Mouse (Mus musculus) adrenal gland, adult 2 months (tissue): ENCODE data around the gene Spata1. TPM values are rescaled to one million over a fixed set of nuclear protein-coding genes. Genes with fewer than 3 reads are reported as not detected.
A peak's percentile ranks its signal among the peaks of the same experiment; 100 is the strongest.
"Not testable (repeated sequence)": the region's sequence is repeated elsewhere in the genome, so short reads cannot be mapped to it uniquely, and the experiment has no call there.

Experiments used
- DNase-seq: peaks from one replicate; pipeline ENCODE4 v3.0.0; 2021
- polyA plus RNA-seq: library from polyadenylated mRNA; depleted of rRNA; stranded (reverse); fragments of >200 nt; gene quantifications from 2 replicates; pipeline ENCODE4 v1.2.3, GENCODE M21; 2012
- total RNA-seq, 2 experiments: library from RNA; stranded (reverse); gene quantifications; 2 replicates each; pipeline ENCODE4 v1.2.3; 2021

Spata1 gene
- total and polyA plus RNA-seq, 3 experiments = 0.45 to 4.6 (median 3.2) TPM

DNA sequence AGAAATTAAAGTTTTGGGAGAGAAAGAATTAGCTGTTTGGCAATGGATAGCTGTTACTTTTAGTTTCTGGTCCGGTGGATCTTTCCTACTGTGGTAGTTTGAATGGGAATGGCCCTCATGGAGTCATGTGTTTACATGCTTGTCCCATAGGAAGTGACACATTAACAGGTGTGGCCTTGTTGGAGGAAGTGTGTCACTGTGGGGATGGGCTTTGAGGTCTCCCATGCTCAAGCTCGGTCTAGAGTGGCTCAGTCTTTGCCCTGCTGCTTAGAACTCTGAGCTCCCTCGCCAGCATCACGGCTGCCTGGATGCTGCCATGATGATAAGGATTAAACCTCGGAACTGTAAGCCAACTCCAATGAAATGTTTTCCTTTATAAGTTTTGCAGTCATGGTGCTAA lies 48.2 kb downstream of the Spata1 start:
- DNase-seq = no peak

DNA sequence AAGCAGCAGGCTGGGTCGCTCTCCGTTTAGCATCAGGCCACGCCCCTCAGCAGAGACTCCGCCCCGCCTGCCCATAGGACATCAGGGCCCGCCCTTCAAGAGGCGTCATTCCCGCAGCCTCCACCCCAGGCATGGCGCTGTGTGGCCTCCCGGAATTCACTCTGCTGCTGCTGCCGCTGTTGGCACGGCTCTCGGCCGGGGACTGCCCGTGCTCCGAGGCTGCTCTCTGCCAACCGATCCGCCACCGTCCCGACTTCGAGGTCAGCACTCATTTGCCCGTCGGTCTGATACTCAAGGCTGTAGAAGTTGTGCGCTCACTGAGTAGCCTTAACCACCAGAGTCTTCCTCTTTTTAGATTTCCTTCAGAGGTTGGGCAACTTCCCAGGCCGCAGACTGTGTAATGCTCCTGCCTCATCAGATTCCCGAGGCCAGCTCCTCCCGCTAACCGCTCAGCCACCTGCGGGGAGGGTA lies 49.1 kb downstream of the Spata1 start:
- DNase-seq = peak; percentile 96

DNA sequence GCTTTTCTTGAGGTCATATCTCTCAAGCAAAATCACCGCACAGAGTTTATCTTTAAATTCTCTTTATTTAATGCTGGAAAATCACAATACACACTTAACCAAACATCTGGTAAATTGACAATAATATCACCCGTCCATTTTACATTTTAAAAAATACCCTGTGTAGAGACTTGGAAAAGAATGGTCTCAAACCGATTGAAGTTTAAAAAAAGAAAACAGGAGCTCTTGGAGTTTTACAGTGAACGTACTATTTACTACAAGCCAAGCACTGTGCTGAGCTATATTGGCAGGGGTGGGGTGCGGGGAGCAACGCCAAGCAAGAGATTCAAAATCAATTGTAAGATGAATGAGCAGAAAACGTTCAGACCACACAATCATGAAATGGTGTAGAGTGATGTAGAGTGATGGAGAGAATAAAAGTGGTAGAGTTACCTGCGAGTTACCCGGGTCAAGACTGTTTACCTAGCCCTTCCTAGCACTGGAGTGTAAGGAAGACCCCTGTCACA lies 49.8 kb downstream of the Spata1 start, which contains the start of gene Ctbs:
Gene Ctbs, plus strand, starts transcription at position 51 of the 506 bp plus-strand sequence.
- no peak for DNase-seq

DNA sequence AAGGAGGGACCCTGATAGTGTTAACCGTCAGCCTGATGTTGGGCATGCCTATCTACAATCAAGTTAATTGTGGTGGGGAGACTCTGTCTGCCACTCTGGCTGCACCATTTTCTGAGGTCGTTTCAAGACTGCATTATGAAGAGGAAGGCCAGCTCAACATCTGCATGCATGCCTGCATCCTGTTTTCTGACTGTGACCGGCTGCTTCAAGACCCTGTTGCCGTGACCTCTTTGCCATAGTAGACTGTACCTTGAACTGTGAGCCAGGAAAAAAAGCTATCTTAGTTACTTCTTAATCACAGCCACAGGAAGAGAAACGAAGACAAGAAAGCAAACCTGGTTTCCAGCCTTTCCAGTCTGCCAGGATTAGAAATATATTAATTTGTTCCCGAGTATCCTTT lies 50.6 kb downstream of the Spata1 start:
- DNase-seq = no peak

DNA sequence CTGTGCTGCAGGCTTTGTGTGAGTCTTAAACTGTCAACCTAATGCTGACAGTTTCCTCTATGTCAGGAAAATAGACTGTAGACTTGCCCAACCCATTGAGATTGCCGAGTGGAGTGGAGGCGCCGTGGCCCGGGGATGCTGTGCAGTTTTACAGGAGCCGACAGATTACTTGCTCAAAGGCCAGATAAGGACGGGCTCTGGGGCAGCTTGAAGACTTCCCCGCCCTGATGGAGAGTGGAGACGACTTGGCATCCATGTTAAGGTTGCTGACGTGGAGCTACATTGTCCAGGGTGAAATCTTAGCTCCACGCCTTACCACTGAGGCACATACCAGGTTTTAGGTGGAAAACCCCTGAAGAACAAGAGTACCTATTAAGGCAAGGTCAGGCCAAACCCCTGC lies 51.2 kb downstream of the Spata1 start:
- DNase-seq = no peak

DNA sequence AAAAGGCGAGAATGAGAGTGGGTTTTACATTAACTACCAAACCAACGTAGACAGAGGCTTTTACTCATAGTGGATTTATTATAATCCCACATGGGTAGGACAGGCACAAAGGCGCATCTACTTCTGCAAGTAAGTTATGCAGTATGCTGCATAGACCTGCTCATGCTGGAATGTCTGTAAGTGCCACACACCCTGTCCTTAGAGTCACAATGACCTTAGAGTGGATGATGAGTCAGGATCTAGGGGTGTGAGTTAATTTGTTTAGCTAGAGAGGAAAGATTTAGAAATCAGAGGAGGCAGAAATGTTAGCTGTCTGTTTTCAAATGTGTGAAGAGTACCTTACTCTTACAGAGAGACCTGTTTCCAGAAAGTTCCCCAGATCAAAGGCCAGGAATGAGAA lies 52.0 kb downstream of the Spata1 start:
- peak; percentile 34 for DNase-seq

DNA sequence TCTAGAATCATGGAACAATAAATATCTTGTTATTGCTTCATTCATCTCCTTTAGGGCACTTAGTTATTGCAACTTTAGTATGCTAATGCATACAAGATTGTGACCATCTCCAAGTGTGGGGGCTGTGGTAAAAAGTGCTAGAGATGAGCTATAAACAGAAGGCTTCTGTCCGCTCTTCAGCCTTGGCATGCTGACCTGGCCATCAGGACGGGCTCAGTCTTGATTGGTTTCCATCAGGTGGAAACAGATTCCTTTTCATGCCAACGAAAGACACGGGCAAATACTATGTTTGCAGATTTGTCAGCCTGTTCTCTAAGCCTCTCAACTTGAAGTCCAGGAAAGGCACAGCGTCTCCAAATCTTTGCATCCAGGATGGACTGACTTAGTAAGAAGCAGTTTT lies 52.4 kb downstream of the Spata1 start:
- no peak for DNase-seq

DNA sequence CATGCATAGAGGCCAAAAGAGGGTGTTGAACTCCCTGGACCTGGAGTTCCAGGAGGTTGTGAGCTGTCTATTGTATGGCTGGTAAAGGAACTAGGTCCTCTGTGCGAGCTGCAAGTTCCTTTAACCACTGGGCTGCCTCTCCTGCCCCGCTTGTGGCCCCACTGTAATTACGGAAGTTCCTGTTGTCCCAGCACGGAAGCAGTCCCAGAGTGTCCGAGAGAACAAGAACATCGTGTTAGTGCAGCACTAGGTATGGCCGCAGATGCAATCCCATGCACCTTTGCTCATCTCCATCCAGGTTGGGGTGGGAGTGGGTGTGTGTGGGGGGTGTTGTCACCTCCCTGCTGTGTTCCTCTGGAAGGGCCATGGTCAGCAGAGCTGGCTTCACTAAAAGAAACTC lies 54.7 kb downstream of the Spata1 start:
- no peak for DNase-seq

DNA sequence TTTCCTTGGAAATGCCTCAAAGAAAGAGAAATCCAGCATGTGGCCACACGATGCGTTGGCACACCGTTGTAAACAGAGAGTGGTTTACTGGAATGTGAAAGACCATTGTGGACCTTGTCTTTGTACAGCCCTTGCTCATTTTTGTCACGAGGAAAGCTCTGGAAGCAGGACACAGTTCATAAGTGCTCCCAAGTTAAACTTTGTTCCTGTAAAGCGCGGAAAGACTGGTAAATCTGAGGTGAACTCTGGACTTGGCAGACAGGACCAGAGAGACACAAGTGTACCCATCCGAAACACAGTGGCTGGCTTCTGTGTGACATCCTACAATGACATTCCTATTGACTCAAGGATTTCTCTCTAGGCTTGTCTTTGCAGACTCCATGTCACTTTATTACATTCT lies 56.2 kb downstream of the Spata1 start:
- no peak for DNase-seq

DNA sequence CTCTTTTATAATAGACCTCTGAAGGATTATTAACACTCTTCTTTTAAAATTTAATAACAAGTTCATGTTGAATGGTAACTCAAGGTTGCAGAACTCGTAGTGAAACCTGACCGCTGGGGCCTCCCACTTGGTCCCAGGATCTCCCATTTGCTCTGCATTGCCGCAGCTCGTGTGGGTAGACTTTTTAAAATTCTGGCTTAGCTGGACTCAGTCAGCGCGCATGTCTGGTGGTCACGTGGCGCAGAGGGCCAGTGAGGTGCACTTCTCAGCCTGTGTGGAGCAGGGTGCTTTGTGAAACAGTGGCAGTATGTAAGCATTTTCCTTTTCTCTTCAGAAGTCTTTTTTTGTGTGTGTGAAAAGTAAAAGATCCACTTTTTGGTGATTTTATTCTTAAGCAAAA lies 56.6 kb downstream of the Spata1 start:
- no peak for DNase-seq

DNA sequence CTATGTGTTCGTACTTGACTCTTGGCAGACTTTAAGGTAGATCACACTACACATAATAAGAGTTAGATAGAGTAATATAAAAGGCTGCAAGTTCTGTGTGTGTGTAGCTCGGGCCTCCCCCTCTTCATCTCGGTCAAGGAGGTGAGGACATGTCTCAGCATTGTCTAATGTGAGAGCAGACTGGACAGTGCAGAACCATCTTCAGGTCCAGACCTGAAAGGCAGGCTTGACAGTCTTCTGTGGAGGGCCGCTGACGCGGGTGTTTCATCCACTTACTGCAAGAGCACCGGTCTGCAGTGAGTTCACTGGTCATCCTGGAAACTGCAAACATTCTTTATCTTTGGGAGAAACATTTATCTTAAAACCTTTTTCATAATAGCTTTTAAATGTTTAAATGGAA lies 57.1 kb downstream of the Spata1 start:
- no peak for DNase-seq

DNA sequence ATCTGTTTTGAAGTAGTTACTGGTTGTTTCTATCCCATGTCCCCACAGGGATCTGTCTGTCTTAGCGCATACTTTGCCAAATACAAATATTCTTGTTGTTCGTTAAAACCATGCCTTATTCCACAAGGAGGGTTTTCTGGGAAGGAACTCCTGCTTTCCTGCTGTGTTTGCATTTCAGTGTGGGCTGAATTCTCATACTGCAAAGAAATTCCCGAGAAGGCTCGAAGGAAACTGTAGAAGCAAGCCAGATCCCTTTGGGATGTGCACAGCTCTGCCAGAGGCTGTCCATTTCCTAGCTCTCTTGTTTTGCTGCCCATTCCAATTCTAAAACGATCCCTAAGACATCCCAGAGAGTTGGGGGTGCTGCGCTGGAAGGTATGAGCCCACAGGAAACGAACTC lies 59.1 kb downstream of the Spata1 start:
- DNase-seq = no peak

DNA sequence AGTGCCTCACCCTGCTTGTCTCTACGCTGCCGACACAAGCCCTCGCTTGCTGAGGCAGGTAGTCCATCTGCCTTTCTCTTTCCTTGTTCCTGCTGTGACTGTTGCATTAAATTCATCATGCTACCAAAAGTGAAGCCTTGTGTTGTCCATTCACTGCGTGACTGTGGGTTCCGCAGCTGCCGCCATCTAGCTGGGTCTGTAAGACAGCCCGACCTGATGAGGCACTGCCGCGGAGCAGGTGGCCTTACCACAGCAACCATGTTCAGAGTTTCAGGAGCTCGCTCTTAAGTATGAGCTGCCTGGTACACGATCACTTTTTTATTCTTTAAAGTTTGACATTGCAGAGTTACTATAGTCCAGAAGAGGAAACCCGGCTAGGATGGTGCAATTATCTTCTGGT lies 59.5 kb downstream of the Spata1 start:
- no peak for DNase-seq

DNA sequence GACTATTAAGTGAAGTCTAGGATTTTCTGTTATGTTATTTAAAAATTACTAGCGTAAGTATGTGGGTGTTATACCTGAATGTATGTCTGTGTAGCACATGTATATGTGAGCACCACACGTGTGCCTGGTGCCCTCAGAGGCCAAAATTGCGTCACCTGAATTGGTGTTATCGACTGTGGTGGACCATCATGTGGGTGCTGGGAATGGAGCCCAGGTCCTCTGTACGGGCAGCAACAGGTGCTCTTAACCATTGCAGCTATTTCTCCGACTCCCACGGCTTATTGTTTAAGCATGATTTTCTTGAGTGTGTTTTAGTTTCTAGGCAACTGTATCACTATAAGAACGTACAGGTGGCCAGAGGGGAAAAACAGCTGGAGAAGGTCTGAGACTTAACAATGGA lies 63.4 kb downstream of the Spata1 start:
- DNase-seq = no peak

DNA sequence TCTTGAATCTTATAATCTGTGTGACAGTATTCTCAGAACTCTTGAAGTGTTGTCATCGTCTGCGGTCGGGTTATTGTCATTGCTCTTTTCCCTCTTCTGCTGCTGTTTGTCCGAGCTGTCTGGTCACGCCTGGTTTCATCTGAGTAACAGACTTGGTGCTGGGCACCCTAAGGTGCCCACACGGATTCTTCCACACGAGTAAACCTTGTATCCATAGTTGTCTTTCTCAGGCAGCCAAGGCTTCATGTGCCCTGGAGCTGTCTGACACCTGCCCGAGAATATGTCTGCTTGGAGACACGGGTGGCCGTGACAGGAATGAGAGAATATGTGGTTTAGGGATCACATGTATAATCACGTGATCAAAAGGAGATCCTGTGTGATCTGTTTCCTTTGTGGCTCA lies 64.0 kb downstream of the Spata1 start:
- DNase-seq = no peak

DNA sequence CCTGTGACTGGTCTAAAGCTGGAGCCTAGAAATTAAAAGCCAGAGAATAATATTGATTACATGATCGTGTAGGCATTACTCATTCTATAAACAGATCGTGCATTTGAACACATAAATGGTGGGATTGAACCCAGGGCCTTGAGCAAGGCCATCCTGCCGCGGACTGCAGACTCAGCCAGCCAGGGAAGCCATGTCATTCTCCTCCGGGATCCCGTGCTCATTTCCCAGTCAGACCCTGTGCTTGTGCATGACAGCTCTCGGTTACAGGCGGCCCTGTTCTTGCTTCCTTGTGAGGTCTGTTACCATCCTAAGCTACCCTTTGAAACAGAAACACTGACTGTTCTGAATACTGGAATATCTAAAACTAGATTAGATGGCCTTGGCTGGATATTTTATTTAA lies 64.9 kb downstream of the Spata1 start:
- DNase-seq = no peak

DNA sequence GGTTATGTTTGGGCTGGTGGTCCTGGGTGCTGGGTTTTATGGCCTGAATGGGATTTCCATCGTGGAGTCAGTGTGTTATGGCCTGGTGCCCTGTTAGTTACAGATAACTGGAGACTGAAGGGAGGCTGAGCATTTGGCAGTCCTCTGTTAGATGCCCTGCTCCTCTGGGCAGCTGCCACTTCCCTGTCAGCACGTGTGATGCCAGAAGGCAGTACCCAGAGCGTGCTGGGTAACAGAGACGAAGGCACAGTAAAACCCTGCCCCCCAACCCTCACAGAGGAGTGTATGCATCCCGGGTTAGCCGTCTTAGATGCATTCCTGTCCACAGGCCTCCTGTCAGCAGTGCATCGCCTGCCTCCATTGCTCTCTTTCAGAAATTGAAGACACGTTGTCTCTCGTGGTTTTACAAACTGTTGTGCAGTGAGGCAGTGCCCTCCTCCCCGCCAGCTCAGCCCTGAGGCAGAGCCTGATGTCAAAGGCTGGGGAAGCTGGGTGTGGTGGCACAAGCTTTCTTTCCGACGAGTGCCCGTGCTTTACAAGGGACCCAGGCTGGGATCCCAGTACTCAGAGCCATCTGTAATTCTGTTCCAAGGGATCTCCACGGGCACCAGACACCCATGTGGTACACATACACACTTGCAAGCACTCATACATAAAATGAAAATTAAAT lies 65.7 kb downstream of the Spata1 start:
- DNase-seq = no peak

DNA sequence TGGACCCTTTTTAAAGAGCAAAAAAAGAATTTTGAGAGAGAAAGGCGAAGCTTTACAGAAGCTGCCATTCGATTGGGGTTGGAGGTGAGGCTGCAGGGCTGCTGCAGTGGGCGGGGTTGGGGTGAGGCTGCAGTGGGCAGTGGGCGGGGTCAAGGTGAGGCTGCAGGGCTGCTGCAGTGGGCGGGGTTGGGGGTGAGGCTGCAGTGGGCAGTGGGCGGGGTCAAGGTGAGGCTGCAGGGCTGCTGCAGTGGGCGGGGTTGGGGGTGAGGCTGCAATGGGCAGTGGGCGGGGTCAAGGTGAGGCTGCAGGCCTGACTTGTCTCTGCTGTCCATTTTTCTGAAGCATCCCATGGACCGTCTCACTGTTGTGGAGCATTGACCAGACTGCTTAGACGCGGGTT lies 66.5 kb downstream of the Spata1 start:
- not testable (repeated sequence) for DNase-seq

DNA sequence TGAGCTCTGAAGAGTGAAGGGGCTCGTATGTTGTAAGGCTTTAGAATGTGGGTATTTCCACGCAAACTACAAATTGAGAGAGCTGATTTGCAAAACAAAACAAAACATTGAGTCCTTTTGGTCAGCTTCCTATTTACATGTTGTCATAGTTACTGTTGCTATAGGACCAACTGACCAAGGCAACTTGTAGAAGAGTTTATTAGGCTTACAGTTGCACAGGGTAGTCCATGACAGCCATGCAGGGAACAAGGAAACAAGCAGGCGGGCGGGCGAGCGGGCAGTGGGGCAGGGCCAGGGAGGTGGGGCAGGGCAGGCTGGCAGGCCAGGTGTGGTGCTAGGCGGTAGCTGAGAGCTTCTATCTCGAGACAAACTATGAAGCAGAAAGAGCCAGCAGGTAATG lies 73.1 kb downstream of the Spata1 start:
- DNase-seq = no peak

DNA sequence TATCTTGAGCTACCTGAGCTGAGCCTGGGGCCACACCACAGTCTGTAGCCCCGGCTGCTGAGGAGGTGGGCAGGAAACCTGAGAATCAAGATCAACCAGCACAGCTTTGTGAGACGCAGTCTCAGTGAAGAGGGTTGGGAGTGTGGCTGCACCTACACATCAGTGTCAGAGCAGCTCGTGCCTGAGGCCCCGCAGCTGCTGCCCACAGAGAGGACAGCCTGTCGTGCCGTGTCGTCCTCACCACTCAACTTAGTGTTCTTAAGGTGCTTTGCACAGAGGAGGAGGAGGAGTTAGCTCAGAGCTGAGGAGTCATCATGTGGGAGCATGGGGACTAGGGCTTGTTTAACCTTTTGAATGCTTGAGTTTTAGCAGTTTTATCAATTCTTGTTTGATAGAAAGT lies 73.7 kb downstream of the Spata1 start:
- DNase-seq = no peak

DNA sequence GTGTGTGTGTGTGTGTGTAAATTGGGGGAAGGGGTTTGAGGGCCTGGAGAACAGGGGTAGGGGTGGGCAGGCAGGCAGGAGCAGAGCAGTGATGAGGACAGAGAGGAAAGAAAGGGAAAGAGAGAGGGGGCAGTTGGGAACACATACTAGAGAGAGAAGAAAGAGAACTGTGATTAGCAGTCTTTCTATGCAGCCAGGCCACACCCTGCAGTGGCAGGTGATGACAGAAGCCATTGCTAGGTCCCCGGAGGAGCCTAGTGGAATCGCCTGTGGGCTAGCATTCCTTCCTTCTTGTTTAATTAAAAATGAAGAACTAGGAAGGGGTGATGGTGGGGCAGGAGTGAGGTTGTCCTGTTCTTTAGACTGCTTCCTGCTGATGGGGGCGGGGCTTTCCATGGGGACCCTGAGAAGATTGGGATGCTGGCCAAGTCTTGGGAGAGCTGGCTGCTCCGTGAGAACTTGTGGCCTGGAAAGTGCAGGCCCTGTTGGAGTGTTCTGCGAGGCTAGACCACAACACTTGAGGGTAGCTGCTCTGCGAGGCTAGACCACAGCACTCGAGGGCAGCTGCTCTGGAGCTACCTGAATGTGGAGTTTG lies 75.2 kb downstream of the Spata1 start:
- DNase-seq = no peak

DNA sequence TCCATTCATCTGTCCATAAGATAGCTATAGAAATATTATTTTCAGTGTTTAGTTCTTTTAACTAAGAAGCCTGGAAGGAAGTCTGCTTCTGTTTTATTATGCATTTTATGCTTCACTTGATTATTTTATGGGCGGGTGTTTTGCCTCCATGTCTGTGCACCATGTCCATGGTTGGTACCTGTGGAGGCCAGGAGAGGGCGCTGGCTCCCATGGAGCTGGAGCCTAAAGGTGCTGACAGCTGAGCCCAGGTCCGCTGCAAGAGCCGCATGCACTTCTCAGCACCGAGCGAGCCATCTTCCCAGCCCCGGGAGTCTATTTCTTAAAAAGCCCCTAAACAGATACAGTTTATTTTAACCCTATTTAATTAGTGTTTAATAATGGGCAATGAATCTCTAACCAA lies 75.8 kb downstream of the Spata1 start:
- DNase-seq = no peak

DNA sequence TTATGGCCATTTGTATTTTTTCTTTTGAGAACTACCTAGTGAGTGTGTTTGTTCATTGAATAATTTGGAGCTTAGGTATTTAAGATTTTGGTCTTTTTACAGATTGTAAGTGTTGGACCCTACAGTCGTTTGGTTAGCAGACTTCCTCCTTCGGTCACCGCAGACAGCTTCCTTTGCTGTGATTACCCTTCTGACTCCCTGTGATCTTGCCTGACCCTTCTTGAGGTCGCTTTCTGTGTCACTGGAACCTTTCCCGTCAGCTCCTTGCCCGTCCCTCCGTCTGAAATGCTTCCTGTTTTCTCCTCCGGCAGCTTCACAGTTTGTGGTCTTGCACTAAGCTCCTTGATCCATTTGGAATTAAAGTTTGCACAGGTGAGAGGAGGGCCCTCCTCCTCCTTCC lies 77.8 kb downstream of the Spata1 start:
- no peak for DNase-seq

DNA sequence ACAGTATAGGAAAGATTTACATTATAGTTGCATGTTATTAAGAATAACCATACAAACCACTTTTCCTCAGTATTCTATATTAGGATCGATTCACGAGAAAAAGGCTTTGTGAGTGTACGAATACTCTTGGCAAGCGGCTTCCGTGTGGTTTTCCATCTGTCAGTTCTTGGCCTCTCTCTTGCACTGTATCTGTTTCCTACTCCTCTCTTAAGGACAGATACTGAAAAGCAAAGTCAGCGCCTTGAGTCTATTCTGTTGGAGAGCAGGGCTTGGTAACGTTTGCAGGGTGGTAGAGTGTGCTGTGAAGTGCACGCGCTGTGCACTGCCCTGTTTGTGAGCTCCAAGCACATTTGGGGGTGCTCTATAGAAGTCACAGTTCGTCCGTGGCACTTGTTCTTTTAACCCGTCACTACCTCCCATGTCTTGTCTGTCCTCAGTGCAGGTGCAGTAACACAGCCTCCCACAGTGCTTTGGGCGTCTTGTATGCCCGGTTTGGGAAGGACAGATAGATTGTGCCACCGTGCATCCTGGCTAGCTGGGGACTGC lies 79.5 kb downstream of the Spata1 start:
- DNase-seq = no peak
